Mouse (Mus musculus) brain, embryonic 14.5 days (tissue): ENCODE measurements around the gene Wdr25.

ENCODE experiments used
- CTCF ChIP-seq: fragments of 200-500 bp; IDR thresholded peaks from 2 replicates; pipeline ENCODE4 v1.5.1; 2012; ENCODE audit warnings: inconsistent platforms, mild to moderate bottlenecking, moderate library complexity, borderline replicate concordance; ENCODE audit not compliant: insufficient read depth, insufficient read length; ENCODE audit errors: extremely low read depth
- POLR2A ChIP-seq: fragments of 200-500 bp; IDR thresholded peaks from 2 replicates; pipeline ENCODE4 v1.6.1; 2012; ENCODE audit warnings: mild to moderate bottlenecking, inconsistent platforms, borderline replicate concordance; ENCODE audit not compliant: poor library complexity, insufficient read depth, insufficient read length, severe bottlenecking; ENCODE audit errors: extremely low read depth

DNA sequence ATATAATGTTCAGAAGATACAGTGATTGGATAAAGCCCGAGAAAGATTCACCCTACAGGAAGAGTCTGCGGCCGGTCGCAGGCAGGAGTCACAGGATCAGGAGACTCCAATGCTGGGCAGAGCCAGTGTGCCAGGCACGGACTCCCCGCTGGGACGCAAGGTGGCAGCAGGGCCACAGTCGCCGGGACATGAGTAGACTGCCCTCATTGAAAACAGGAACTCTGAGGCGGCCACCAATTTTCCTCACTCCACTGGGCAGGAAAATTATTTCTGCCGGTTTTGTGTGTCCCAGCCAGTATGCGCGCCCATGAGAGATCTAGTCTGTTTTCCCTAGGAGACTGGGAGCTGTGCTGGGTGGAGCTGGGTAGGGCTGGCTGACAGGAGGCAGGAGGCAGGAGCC is 177.8 kb downstream of the Wdr25 start:
- TF ChIP-seq CTCF (no peak), POLR2A (no peak)
